Mouse (Mus musculus): ENCODE data around the gene Zfp281. TPM values are rescaled to one million over a fixed set of nuclear protein-coding genes. Genes with fewer than 3 reads are reported as not detected.

Gene Zfp281
- polyA plus RNA-seq, 1 experiment: 12.6 TPM

DNA sequence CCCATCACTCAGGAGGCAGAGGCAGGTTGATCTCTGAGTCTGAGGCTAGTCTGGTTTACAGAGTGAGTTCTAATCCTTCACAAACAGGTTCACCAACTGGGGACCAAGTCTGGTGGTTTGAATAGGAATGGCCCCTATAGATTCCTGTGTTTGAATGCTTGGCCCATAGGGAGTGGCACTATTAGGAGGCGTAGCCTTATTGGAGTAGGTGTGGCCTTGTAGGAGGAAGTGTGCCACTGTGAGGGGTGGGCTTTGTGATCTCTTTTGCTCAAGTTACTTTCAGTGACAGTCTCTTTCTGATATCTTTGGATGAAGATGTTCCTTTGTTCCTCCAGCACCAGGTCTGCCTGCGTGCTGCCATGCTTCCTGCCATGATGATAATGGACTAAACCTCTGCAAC is 32.0 kb upstream of the Zfp281 start:
- 99% methylated on average over 2 of the region's 2 CpGs for WGBS
- no peaks in the 10 kb centered on the region for H3K4me1 ChIP-seq (ENCODE audit: control insufficient read depth, insufficient read depth, low read length)
- no peak overlapping the region for H3K4me3 ChIP-seq (replicated peaks; ENCODE audit: insufficient read depth, low read depth, low read length)
- TF ChIP-seq POLR2A (IDR thresholded peaks at IDR 0.05; ENCODE audit: borderline replicate concordance, insufficient read depth, low read length) (no peak), CTCF (IDR thresholded peaks at IDR 0.05; ENCODE audit: borderline replicate concordance, insufficient read depth, low read depth, low read length) (no peak)
- no peak for DNase-seq
- H3K27me3 ChIP-seq (ENCODE audit: control insufficient read depth, insufficient read depth, low read length): no peaks in the 10 kb centered on the region
- no peak overlapping the region for H3K27ac ChIP-seq (ENCODE audit: insufficient read depth, low read length)

- H3K27ac ChIP-seq (ENCODE audit: insufficient read depth, low read length): no peak overlapping the region
- H3K4me1 ChIP-seq (ENCODE audit: control insufficient read depth, insufficient read depth, low read length): no peaks in the 10 kb centered on the region
- TF ChIP-seq CTCF (IDR thresholded peaks at IDR 0.05; ENCODE audit: borderline replicate concordance, insufficient read depth, low read depth, low read length) (no peak), POLR2A (IDR thresholded peaks at IDR 0.05; ENCODE audit: borderline replicate concordance, insufficient read depth, low read length) (no peak)
- WGBS: 86% methylated on average over 5 of the region's 5 CpGs
- no peak for DNase-seq
- H3K4me3 ChIP-seq (replicated peaks; ENCODE audit: insufficient read depth, low read depth, low read length): no peak overlapping the region
- H3K27me3 ChIP-seq (ENCODE audit: control insufficient read depth, insufficient read depth, low read length): no peaks in the 10 kb centered on the region
Observed at GRCm38 (mm10) chr1:136594235-136594850, 30.4 kb upstream of the Zfp281 start.

DNA sequence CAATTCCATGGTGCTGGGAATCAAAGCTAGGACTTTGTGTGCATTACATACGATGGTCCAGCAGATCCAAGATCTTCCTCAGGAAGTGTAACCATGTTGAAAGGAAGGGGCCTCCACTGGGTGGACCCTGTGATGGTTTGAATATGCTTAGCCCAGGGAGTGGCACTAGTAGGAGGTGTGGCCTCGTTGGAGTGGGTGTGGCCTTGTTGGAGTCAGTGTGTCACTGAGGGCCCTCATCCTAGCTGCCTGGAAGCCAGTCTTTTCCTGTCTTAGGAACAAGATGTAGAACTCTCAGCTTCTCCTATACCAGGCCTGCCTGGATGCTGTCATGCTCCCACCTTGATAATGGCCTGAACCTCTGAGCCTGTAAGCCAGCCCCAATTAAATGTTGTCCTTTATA is 27.9 kb upstream of the Zfp281 start:
- no peak for DNase-seq
- Histone ChIP-seq H3K27ac (ENCODE audit: insufficient read depth, low read length) (no peak overlapping the region), H3K27me3 (ENCODE audit: control insufficient read depth, insufficient read depth, low read length) (no peaks in the 10 kb centered on the region), H3K4me3 (replicated peaks; ENCODE audit: insufficient read depth, low read depth, low read length) (no peak overlapping the region), H3K4me1 (ENCODE audit: control insufficient read depth, insufficient read depth, low read length) (no peaks in the 10 kb centered on the region)
- no peak for TF ChIP-seq POLR2A (IDR thresholded peaks at IDR 0.05; ENCODE audit: borderline replicate concordance, insufficient read depth, low read length)
- TF ChIP-seq CTCF (IDR thresholded peaks at IDR 0.05; ENCODE audit: borderline replicate concordance, insufficient read depth, low read depth, low read length): no peak
- 79% methylated on average over 2 of the region's 2 CpGs for WGBS

- no peaks in the 10 kb centered on the region for H3K27me3 ChIP-seq (ENCODE audit: control insufficient read depth, insufficient read depth, low read length)
- 68% methylated on average over 5 of the region's 5 CpGs for WGBS
- no peak overlapping the region for H3K4me3 ChIP-seq (replicated peaks; ENCODE audit: insufficient read depth, low read depth, low read length)
- DNase-seq: no peak
- H3K4me1 ChIP-seq (ENCODE audit: control insufficient read depth, insufficient read depth, low read length): no peaks in the 10 kb centered on the region
- TF ChIP-seq POLR2A (IDR thresholded peaks at IDR 0.05; ENCODE audit: borderline replicate concordance, insufficient read depth, low read length) (no peak), CTCF (IDR thresholded peaks at IDR 0.05; ENCODE audit: borderline replicate concordance, insufficient read depth, low read depth, low read length) (no peak)
- no peak overlapping the region for H3K27ac ChIP-seq (ENCODE audit: insufficient read depth, low read length)
Observed at GRCm38 (mm10) chr1:136598286-136598685, 26.4 kb upstream of the Zfp281 start.

GRCm38 (mm10) chr1:136600067-136600466 is 24.6 kb upstream of the Zfp281 start:
- no peak overlapping the region for H3K27ac ChIP-seq (ENCODE audit: insufficient read depth, low read length)

DNA sequence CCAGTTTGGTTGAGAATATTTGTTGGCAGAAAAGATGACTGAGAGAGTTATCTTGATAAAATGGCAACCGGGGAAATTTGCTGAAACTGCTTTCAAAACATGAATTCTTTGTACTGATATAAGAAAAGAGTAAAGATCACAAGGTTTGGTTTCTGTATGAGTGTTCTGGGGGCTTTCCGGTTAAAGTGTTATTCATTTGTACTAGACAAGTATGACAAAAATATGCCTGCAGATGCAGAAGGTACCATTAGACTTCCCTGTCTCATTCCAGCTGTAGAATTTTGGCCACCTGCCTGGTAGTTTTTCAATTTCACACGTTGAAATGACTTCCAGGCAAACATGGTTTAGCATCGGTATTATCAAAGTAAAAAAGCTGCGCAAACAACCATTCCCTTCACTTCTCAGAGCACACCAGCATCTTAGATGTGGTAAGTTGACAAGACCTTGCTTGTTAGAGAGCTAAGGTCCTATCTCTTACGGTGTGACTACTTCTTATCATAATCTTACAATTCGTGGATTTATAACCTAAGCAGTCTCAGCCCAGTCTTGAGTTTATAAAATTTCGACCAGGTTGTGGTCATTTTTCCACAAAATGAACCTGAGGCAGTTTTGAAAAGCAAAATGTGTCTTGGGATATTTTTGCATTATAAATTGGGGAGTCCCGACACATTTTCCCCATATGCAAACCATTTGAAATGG is 23.9 kb upstream of the Zfp281 start:
- Histone ChIP-seq H3K27me3 (ENCODE audit: control insufficient read depth, insufficient read depth, low read length) (no peaks in the 10 kb centered on the region), H3K4me1 (ENCODE audit: control insufficient read depth, insufficient read depth, low read length) (no peaks in the 10 kb centered on the region), H3K4me3 (replicated peaks; ENCODE audit: insufficient read depth, low read depth, low read length) (no peak overlapping the region), H3K27ac (ENCODE audit: insufficient read depth, low read length) (no peak overlapping the region)
- DNase-seq: no peak
- 79% methylated on average over 9 of the region's 9 CpGs for WGBS
- TF ChIP-seq CTCF (IDR thresholded peaks at IDR 0.05; ENCODE audit: borderline replicate concordance, insufficient read depth, low read depth, low read length): no peak
- TF ChIP-seq POLR2A (IDR thresholded peaks at IDR 0.05; ENCODE audit: borderline replicate concordance, insufficient read depth, low read length): no peak

More at GRCm38 (mm10) chr1:136600067-136600466, 24.6 kb upstream of the Zfp281 start:
- no peaks in the 10 kb centered on the region for H3K27me3 ChIP-seq (ENCODE audit: control insufficient read depth, insufficient read depth, low read length)
- 80% methylated on average over 3 of the region's 3 CpGs for WGBS
- TF ChIP-seq POLR2A (IDR thresholded peaks at IDR 0.05; ENCODE audit: borderline replicate concordance, insufficient read depth, low read length) (no peak), CTCF (IDR thresholded peaks at IDR 0.05; ENCODE audit: borderline replicate concordance, insufficient read depth, low read depth, low read length) (no peak)
- DNase-seq: no peak
- H3K4me1 ChIP-seq (ENCODE audit: control insufficient read depth, insufficient read depth, low read length): no peaks in the 10 kb centered on the region
- H3K4me3 ChIP-seq (replicated peaks; ENCODE audit: insufficient read depth, low read depth, low read length): no peak overlapping the region

- Histone ChIP-seq H3K4me1 (ENCODE audit: control insufficient read depth, insufficient read depth, low read length) (no peaks in the 10 kb centered on the region), H3K4me3 (replicated peaks; ENCODE audit: insufficient read depth, low read depth, low read length) (no peak overlapping the region), H3K27ac (ENCODE audit: insufficient read depth, low read length) (no peak overlapping the region), H3K27me3 (ENCODE audit: control insufficient read depth, insufficient read depth, low read length) (no peaks in the 10 kb centered on the region)
- 65% methylated on average over 10 of the region's 10 CpGs for WGBS
- no peak for DNase-seq
- TF ChIP-seq POLR2A (IDR thresholded peaks at IDR 0.05; ENCODE audit: borderline replicate concordance, insufficient read depth, low read length) (no peak), CTCF (IDR thresholded peaks at IDR 0.05; ENCODE audit: borderline replicate concordance, insufficient read depth, low read depth, low read length) (no peak)
Observed at GRCm38 (mm10) chr1:136601346-136601888, 23.3 kb upstream of the Zfp281 start.

DNA sequence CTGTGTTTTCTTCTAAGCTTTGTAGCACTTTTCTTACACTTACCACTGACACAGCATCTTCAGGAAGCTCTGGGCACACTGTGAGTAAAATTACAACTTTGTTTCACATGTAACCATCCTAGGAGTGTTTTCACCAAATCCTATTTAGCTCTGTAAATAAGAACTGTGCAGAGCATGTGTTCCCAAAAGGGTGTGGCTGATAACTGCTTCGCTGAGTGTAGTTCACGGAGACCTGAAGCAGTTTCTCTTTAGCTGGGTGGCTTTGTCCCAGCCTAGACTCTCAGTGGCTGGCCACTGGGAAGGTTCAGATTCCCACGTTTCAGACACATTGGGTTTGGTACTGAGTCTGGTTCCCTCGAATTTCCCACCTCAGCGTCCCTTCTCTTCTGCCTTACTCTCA is 22.4 kb upstream of the Zfp281 start:
- 80% methylated on average over 5 of the region's 5 CpGs for WGBS
- H3K27ac ChIP-seq (ENCODE audit: insufficient read depth, low read length): no peak overlapping the region
- TF ChIP-seq POLR2A (IDR thresholded peaks at IDR 0.05; ENCODE audit: borderline replicate concordance, insufficient read depth, low read length) (no peak), CTCF (IDR thresholded peaks at IDR 0.05; ENCODE audit: borderline replicate concordance, insufficient read depth, low read depth, low read length) (no peak)
- H3K27me3 ChIP-seq (ENCODE audit: control insufficient read depth, insufficient read depth, low read length): no peaks in the 10 kb centered on the region
- no peaks in the 10 kb centered on the region for H3K4me1 ChIP-seq (ENCODE audit: control insufficient read depth, insufficient read depth, low read length)
- H3K4me3 ChIP-seq (replicated peaks; ENCODE audit: insufficient read depth, low read depth, low read length): no peak overlapping the region
- no peak for DNase-seq
